Mouse (Mus musculus) embryonic facial prominence, embryonic 10.5 days (tissue): ENCODE results near the gene Rapgef6. TPM values are rescaled to one million over a fixed set of nuclear protein-coding genes. Genes with fewer than 3 reads are reported as not detected.
A peak's percentile ranks its signal among the peaks of the same experiment; 100 is the strongest.

Experiments
- DNase-seq: peaks from one replicate; pipeline ENCODE4 v3.0.0-alpha.2; 2017; ENCODE audit warnings: low spot score
- H3K27ac ChIP-seq: fragments of 300-500 bp; sonication (generic); replicated peaks from 2 replicates; pipeline ENCODE4 v1.5.1; 2016; ENCODE audit warnings: mild to moderate bottlenecking
- H3K27me3 ChIP-seq: fragments of 300-500 bp; sonication (generic); replicated peaks from 2 replicates; pipeline ENCODE4 v1.6.1; 2016; ENCODE audit warnings: low read depth, mild to moderate bottlenecking; ENCODE audit not compliant: poor library complexity, severe bottlenecking
- H3K36me3 ChIP-seq: fragments of 300-500 bp; sonication (generic); replicated peaks from 2 replicates; pipeline ENCODE4 v1.6.1; 2016; ENCODE audit warnings: mild to moderate bottlenecking, moderate library complexity
- H3K4me1 ChIP-seq: fragments of 300-500 bp; sonication (generic); 2 replicates; pipeline ENCODE4 v1.6.1; 2016
- H3K4me3 ChIP-seq: fragments of 300-500 bp; sonication (generic); 2 replicates; pipeline ENCODE4 v1.5.1; 2016; ENCODE audit warnings: mild to moderate bottlenecking, moderate library complexity
- H3K9me3 ChIP-seq: fragments of 300-500 bp; sonication (generic); 2 replicates; pipeline ENCODE4 v1.6.1; 2016; ENCODE audit warnings: mild to moderate bottlenecking
- WGBS: fragments of 180-500 bp; shearing (Covaris S2); methylation state at CpG from one replicate; pipeline ENCODE4 v1.1.7; 2016; 5-methylcytosine and 5-hydroxymethylcytosine counted together
- polyA plus RNA-seq: library from polyadenylated mRNA; unstranded; fragments of >200 nt; fragmentation: Nextera tagmentation; extraction: Ambion mirVana; gene quantifications from 2 replicates; pipeline ENCODE4 v1.2.1, GENCODE M21; 2016

The Rapgef6 gene
- polyA plus RNA-seq, 1 experiment from 2014 or later, result 39.6 TPM

DNA sequence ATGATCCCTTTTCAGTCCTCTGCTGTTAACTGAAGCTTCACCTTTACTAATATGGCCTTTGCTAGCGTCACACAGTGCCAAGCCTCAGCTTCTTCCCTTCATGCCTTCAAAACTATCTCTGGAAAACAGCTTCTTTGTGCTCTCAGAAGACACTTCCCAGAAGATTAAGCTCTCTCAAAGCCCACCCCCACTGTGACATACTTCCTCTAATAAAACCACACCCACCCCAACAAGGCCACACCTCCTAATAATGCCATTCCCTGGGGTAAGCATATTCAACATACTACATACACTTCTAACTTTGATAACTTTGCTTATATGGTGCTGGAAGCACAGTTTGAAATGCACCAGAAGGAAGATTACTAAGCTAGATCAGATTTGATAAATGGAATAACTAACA, 8.3 kb downstream of the Rapgef6 start:
- Histone ChIP-seq H3K9me3 (no peaks in the 10 kb centered on the region), H3K4me3 (no peak overlapping the region), H3K27me3 (no peaks in the 10 kb centered on the region), H3K4me1 (no peaks in the 10 kb centered on the region; the same call in 1 of the 2 replicates), H3K36me3 (no peaks in the 10 kb centered on the region), H3K27ac (no peak overlapping the region)
- 91% methylated on average over 1 of the region's 1 CpGs for WGBS
- DNase-seq, result no peak

DNA sequence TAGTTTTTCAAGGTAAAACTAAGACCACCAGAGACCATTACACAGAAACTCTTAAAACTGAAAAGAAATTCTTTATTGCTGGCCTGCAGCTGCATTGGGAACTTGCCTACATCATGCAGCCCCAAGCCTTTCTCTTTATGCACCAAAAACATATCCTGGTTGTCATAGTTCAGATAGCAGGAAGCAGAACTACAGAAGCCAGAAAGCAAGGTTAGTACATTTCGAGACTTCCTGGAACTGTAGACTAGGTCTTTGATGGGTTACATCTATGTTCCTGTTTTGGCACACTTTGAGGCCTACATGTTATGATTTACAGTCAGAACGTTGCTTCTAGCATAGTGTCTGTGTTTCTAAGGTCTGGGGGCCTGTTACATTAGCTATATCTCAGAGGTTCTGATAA, 11.2 kb downstream of the Rapgef6 start:
- no peak for DNase-seq
- H3K4me1 ChIP-seq, result peaks cover 5% of the 10 kb centered on the region
- WGBS, result 88% methylated on average over 2 of the region's 2 CpGs
- H3K9me3 ChIP-seq, result no peaks in the 10 kb centered on the region
- no peak overlapping the region for H3K27ac ChIP-seq
- no peaks in the 10 kb centered on the region for H3K36me3 ChIP-seq
- no peaks in the 10 kb centered on the region for H3K27me3 ChIP-seq
- H3K4me3 ChIP-seq, result no peak overlapping the region

DNA sequence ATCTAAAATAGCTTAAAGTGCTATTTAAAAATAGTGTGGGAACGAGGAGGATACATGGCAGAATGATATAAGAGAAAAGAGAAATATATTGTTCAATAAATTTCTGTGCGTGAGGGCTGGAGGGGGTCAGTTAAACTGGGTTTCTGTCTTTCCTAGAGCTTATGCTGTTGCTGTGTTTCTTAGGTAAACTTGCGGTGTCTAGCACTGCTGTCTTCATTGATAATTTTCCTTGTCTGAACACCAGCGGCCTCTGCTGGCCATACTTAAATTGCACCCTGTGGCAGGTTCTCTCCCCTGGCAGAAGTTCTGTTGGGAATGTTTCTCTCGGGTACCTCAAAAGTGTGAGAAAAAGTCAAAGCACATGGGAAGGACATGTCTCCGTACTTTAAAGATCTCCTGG, 12.2 kb downstream of the Rapgef6 start:
- Histone ChIP-seq H3K36me3 (no peaks in the 10 kb centered on the region), H3K27ac (no peak overlapping the region), H3K9me3 (no peaks in the 10 kb centered on the region), H3K4me1 (peaks cover 5% of the 10 kb centered on the region), H3K4me3 (no peak overlapping the region), H3K27me3 (no peaks in the 10 kb centered on the region)
- 52% methylated on average over 6 of the region's 6 CpGs for WGBS
- DNase-seq, result peak; percentile 68

DNA sequence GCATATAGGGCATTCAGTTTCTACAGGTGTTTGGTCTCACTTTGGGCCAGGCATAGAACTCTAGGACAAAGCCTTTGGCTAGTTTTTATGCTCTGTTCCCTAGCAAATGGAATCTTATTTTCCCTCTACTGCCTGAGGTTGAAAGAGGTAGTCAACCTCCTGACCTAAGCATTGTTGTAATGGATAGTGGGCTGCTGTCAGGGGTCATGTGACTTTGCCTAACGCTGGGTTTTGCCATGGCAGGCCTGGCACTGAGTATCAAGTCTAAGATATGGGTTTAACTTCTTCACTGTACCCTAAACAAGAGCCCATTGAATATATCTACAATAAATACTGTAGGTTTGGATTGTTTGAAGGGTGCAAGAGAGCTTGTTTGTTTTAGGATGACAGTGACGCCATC, 16.4 kb downstream of the Rapgef6 start:
- Histone ChIP-seq H3K9me3 (no peaks in the 10 kb centered on the region), H3K27ac (no peak overlapping the region), H3K36me3 (no peaks in the 10 kb centered on the region), H3K4me3 (no peak overlapping the region), H3K27me3 (no peaks in the 10 kb centered on the region), H3K4me1 (peaks cover 5% of the 10 kb centered on the region)
- 75% methylated on average over 2 of the region's 2 CpGs for WGBS
- no peak for DNase-seq

DNA sequence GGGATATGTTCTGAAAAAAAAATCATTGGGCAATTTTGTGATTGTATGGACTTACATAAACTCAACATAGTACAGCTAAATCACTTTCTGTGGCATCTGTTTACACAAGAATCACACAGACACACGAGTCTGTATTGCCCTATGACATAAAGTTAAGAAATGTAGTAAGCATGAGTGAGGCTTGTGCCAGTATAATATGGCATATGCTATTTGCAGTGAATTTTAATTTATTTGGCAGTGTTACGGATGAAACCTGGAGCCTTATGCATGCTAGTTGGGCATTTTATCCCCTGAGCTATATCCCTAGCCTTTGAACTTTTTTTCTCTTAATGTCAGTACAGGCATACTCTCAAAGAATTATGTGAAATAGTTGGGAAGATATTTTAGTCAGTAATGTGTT, 16.8 kb downstream of the Rapgef6 start:
- WGBS, result 89% methylated on average over 2 of the region's 2 CpGs
- Histone ChIP-seq H3K36me3 (no peaks in the 10 kb centered on the region), H3K4me1 (peaks cover 5% of the 10 kb centered on the region), H3K27ac (no peak overlapping the region), H3K9me3 (no peaks in the 10 kb centered on the region), H3K27me3 (no peaks in the 10 kb centered on the region), H3K4me3 (no peak overlapping the region)
- DNase-seq, result no peak

DNA sequence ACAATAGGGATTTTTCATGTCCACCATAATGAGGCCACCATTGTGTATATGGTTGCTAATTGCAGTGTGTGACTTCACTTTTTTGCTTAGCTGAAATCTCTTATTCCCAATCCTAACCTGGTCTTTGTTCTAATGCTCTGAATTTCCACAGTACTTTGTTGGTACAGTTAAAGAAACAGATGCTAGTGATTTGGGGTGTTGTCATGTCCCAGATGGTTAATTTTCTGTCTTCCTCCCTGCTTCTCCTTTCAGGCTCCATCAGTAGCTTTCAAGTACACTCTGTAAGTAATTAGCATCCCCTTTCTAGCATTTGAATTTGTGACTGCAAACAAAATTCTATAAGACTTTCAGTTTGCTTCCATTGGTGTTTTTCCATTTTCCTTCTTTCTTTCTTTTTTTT, 17.7 kb downstream of the Rapgef6 start:
- Histone ChIP-seq H3K27ac (no peak overlapping the region), H3K4me3 (no peak overlapping the region), H3K36me3 (no peaks in the 10 kb centered on the region), H3K9me3 (no peaks in the 10 kb centered on the region), H3K27me3 (no peaks in the 10 kb centered on the region), H3K4me1 (peaks cover 5% of the 10 kb centered on the region)
- no peak for DNase-seq

DNA sequence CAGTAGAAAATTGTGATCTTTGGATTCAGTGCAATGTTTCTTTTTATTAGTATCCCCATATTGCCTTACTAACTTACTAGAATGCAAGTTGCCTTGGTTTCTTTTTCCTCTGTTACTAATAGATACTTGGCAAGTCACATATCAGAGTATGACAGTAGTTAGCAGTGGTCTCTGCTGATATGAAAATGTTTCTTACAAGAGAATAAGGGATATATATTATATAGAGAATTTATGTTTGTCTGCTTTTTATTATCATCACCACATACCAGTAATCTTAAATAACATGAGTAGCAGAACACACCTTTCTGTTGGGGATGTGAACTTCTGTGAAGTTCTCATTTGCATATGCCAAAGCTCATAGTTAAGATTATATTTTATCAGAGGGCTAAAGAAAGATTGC, 19.8 kb downstream of the Rapgef6 start:
- Histone ChIP-seq H3K4me1 (peaks cover 5% of the 10 kb centered on the region), H3K36me3 (no peaks in the 10 kb centered on the region), H3K27me3 (no peaks in the 10 kb centered on the region), H3K27ac (no peak overlapping the region), H3K9me3 (no peaks in the 10 kb centered on the region), H3K4me3 (no peak overlapping the region)
- no peak for DNase-seq

DNA sequence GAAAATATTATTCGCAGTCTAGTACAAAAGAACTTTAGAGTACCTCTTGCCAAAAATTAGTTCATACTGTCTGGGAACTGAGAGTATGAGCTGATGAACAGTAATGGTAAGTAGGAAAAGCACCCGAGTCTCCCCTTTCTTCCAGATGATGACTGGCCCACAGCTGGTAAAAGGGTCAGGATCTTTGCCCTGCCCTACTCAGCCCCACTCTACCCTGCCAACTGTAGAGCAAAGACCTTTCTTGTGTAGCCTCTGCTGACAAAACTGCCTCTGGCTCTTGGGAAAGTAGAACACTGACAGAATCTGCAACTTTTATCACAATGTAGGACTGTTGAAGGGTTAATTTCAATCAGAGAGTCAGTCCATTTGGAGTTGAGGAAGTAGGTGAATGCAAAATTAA, 32.3 kb downstream of the Rapgef6 start:
- no peaks in the 10 kb centered on the region for H3K4me1 ChIP-seq
- H3K4me3 ChIP-seq, result no peak overlapping the region
- H3K9me3 ChIP-seq, result no peaks in the 10 kb centered on the region
- H3K36me3 ChIP-seq, result 0 out of 2 replicates have a peak, but pooled peaks cover 6% of the 10 kb centered on the region
- 74% methylated on average over 2 of the region's 2 CpGs for WGBS
- DNase-seq, result no peak
- no peak overlapping the region for H3K27ac ChIP-seq
- H3K27me3 ChIP-seq, result no peaks in the 10 kb centered on the region

DNA sequence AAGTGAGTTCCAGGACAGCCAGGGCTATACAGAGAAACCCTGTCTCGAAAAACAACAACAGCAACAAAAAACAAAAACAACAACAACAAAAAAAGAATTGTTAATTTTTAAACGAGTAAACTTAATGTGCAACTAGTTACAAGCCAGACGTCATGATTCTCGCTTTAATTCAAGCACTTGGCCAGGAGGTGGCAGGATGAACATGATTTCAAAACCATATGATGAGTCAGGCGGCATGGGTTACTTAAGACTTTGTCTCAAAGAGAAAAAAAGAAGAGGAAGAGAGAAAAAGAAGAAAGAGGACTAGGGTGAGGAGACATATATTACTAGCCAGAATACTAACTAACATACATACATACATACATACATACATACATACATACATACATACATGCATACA, 40.1 kb downstream of the Rapgef6 start:
- no peak overlapping the region for H3K27ac ChIP-seq

DNA sequence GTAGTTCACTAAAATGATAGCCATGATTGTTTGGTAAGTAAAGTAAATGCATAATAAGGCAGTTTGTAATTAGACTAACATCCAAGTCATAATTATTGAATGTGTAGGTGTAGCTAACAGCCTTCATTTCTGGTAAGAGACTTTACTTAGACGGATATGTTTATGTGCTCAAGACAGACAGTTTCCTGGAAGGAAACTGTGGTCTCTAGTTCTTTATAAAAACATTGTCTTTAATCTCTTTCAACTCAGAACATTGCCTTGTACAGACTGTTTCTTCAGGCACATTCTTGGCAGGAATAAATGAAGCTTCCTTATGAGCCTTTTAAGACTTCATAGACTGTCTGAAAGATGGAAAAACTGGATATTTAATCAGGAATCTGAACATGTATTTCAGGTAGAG, 45.3 kb downstream of the Rapgef6 start:
- Histone ChIP-seq H3K9me3 (no peaks in the 10 kb centered on the region), H3K27me3 (no peaks in the 10 kb centered on the region), H3K27ac (no peak overlapping the region), H3K4me1 (no peaks in the 10 kb centered on the region), H3K36me3 (peaks cover 4% of the 10 kb centered on the region; the same call in 1 of the 2 replicates), H3K4me3 (no peak overlapping the region)
- no peak for DNase-seq
- whole genome bisulfite sequencing, result 76% methylated on average over 1 of the region's 1 CpGs

More for the DNA sequence above, 40.1 kb downstream of the Rapgef6 start:
- Histone ChIP-seq H3K4me3 (no peak overlapping the region), H3K9me3 (no peaks in the 10 kb centered on the region), H3K27me3 (no peaks in the 10 kb centered on the region), H3K36me3 (peaks cover 2% of the 10 kb centered on the region; the same call in 1 of the 2 replicates), H3K4me1 (no peaks in the 10 kb centered on the region)
- WGBS, result 88% methylated on average over 5 of the region's 5 CpGs
- DNase-seq, result no peak

DNA sequence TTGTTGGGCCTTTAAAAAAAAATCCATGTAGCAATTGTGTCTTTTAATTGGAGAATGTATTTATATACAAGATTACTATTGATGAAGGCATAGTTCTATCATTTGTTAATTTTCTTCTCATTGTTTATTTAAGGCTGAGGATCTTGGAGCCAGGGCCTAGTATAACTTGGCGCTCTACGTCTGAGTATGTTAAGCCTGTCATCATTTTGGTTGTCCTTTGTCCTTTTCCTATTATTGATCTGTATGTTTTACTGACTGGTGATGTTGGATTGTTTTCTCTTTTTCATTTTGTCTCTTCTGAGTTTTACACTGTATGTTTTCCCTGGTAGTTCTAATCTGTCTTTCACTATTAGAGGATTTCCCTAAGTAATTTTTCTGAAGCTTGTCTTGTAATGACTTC, 52.1 kb downstream of the Rapgef6 start:
- Histone ChIP-seq H3K27me3 (no peaks in the 10 kb centered on the region), H3K27ac (no peak overlapping the region), H3K4me1 (no peaks in the 10 kb centered on the region), H3K36me3 (peaks cover 18% of the 10 kb centered on the region), H3K9me3 (no peaks in the 10 kb centered on the region), H3K4me3 (no peak overlapping the region)
- WGBS, result 97% methylated on average over 2 of the region's 2 CpGs
- DNase-seq, result no peak

DNA sequence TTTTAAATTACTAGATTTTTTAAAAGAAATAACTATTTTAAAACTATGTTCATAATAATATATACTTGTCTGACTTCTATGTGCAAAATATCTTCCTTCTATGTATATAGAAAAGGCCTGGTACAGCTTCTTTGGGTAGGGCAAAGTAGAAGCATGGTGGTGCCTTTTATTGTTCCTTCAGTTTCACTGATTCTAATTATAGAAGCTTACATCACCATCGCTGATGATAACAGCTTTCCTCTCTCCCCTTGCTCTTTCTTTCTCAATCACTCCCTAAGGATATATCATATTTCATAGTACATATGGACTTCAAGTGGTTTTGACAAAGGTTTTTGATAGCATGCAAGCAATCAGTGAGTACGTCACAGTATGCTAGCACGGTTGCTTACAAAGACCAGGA, 69.9 kb downstream of the Rapgef6 start:
- DNase-seq, result no peak
- 66% methylated on average over 3 of the region's 3 CpGs for WGBS

DNA sequence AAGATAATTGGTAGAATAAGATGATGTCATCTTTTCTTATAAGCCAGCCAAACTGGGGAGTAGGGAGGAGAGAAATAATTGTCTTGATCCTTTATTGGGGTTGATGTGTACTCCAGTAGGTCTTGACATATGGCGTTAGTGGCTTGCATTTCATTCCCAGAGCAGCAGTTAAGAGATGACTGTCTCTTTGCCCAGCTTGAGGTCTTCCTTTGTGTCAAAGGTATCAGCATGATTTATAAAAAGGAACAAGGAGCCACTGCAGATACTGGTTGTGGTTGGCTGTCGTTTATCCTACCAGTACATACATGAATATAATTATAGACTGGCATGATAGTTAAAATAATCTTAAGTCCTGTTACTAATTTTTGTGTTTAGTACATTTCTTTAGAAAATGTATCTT, 71.4 kb downstream of the Rapgef6 start:
- Histone ChIP-seq H3K36me3 (peaks cover 3% of the 10 kb centered on the region), H3K9me3 (no peaks in the 10 kb centered on the region), H3K27me3 (no peaks in the 10 kb centered on the region), H3K4me1 (0 out of 2 replicates have a peak, but pooled peaks cover 5% of the 10 kb centered on the region), H3K27ac (no peak overlapping the region), H3K4me3 (no peak overlapping the region)
- no peak for DNase-seq
- WGBS, result 84% methylated on average over 2 of the region's 2 CpGs

More for the DNA sequence above, 69.9 kb downstream of the Rapgef6 start:
- H3K27ac ChIP-seq, result no peak overlapping the region
- no peaks in the 10 kb centered on the region for H3K27me3 ChIP-seq
- H3K4me1 ChIP-seq, result 0 out of 2 replicates have a peak, but pooled peaks cover 5% of the 10 kb centered on the region
- H3K4me3 ChIP-seq, result no peak overlapping the region
- H3K9me3 ChIP-seq, result no peaks in the 10 kb centered on the region
- peaks cover 3% of the 10 kb centered on the region for H3K36me3 ChIP-seq

DNA sequence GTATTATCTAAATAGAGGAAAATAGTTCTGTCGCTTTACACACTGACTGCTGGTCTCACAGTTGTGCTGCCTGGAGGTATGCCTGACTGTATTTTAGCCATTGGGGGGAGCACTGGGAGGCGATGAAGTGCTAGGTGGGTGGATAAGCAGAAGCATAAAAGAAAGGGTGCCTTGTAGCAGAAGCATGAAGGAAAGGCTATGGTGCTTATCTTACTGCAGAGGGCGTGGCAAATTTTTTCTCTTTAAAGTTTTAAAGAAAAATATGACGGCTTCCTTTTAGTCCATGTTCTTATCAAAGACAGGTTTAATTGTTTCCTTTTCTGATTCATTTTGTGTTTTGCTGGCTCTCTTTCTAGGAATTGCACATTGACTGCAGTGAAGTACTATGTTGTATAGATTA, 72.4 kb downstream of the Rapgef6 start:
- 0 out of 2 replicates have a peak, but pooled peaks cover 5% of the 10 kb centered on the region for H3K4me1 ChIP-seq
- no peak for DNase-seq
- no peaks in the 10 kb centered on the region for H3K36me3 ChIP-seq
- no peaks in the 10 kb centered on the region for H3K27me3 ChIP-seq
- no peak overlapping the region for H3K4me3 ChIP-seq
- no peak overlapping the region for H3K27ac ChIP-seq
- WGBS, result 81% methylated on average over 4 of the region's 4 CpGs
- H3K9me3 ChIP-seq, result no peaks in the 10 kb centered on the region
